Mouse (Mus musculus) bone marrow macrophage, adult 2 months (primary cell): ENCODE measurements around the gene Nat8f2.
"Not testable (repeated sequence)": the region's sequence is repeated elsewhere in the genome, so short reads cannot be mapped to it uniquely, and the experiment has no call there.

Source experiments
- CTCF ChIP-seq: IDR thresholded peaks from 2 replicates; pipeline ENCODE4 v1.5.1; 2012; ENCODE audit warnings: low read depth, mild to moderate bottlenecking, low read length, moderate library complexity
- POLR2A ChIP-seq: IDR thresholded peaks from 2 replicates; pipeline ENCODE4 v1.6.1; 2012; ENCODE audit warnings: mild to moderate bottlenecking, low read depth, low read length, borderline replicate concordance

DNA sequence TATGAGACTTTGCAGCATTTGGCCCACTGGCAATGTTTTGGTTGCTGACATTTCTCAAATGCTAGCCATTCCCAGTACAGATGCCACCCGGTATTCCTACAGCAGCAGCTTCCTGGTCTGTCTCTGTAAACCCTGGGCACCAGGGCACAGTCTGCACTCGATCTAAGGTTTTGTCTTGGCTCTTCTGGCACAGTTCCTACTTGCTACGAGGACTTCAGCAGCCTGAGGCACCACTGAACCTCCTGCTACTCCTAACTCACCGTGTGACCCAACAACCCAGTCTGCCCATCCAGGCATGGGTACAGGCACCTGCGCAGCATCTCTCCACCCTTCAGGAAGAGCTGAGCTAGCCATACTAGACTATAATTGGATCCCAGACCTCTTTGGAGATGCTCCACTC, 32.9 kb downstream of the Nat8f2 start:
- TF ChIP-seq POLR2A, CTCF: not testable (repeated sequence)
